Mouse (Mus musculus): ENCODE measurements around the gene Etv5. TPM values are rescaled to one million over a fixed set of nuclear protein-coding genes. Genes with fewer than 3 reads are reported as not detected.

Etv5 gene
- polyA plus RNA-seq, 1 experiment from 2014 or later: 37.5 TPM

DNA sequence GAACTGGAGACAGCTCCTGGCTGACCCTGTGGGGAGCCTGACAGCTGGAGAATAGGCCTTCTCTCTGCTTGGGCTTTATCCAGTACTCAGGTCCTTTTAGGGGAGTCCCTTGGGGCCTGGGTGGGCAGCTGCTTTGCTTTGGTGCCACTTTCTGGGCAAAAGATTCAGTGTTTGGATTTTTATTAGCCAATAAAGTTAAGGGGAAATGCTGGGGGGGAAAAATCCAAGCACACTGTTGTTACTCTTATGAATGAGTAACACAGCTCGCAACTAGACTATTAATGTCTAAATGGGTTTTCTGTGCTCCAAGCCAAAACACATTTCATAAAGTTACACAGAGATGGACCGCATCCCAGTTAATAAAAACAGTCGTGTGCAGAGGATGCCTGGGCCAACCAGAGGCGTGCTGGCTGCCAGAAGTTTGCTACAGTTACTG lies 98.3 kb downstream of the Etv5 start:
- no peak for ATAC-seq (ENCODE audit: low read depth)
- no peaks in the 10 kb centered on the region for H3K9me3 ChIP-seq (ENCODE audit: control insufficient read depth, low read length)
- H3K4me1 ChIP-seq (ENCODE audit: control insufficient read depth, insufficient read depth, low read length): no peaks in the 10 kb centered on the region
- no peak overlapping the region for H3K4me2 ChIP-seq (ENCODE audit: low read depth, low read length)
- no peak overlapping the region for H3K9ac ChIP-seq (ENCODE audit: low read depth, low read length)
- H3K27ac ChIP-seq (replicated peaks; ENCODE audit: low read depth, low read length): no peak overlapping the region
- H3K36me3 ChIP-seq (ENCODE audit: control insufficient read depth, insufficient read depth, low read length): no peaks in the 10 kb centered on the region
- peak; percentile 83 for DNase-seq (ENCODE audit: low spot score)
- H3K4me3 ChIP-seq (ENCODE audit: low read depth, low read length): no peak overlapping the region
- no peaks in the 10 kb centered on the region for H3K27me3 ChIP-seq (replicated peaks; ENCODE audit: control insufficient read depth, insufficient read depth, low read length)
- WGBS: 46% methylated on average over 4 of the region's 4 CpGs

DNA sequence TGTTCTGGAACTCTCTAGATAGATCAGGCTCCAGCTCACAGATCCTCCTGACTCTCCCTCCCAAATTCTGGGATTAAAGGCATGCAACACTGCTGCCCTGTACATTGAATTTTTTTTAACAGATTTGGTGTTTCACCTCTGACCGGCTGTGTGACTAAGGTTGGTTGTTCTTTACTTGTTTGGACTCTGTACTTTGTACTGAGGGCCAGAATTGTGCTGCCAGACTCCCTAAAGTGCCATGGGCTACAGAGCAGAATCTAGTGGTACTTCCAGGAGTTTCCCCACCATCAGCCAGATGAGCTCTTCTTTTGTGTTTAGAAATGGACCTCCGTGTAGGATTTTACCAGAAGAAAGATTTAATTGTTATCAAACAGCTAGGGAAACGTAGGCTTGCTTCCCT lies 103.7 kb downstream of the Etv5 start:
- Histone ChIP-seq H3K4me3 (ENCODE audit: low read depth, low read length) (no peak overlapping the region), H3K4me2 (ENCODE audit: low read depth, low read length) (no peak overlapping the region), H3K27me3 (replicated peaks; ENCODE audit: control insufficient read depth, insufficient read depth, low read length) (no peaks in the 10 kb centered on the region), H3K36me3 (ENCODE audit: control insufficient read depth, insufficient read depth, low read length) (no peaks in the 10 kb centered on the region), H3K9ac (ENCODE audit: low read depth, low read length) (no peak overlapping the region), H3K27ac (replicated peaks; ENCODE audit: low read depth, low read length) (no peak overlapping the region), H3K9me3 (ENCODE audit: control insufficient read depth, low read length) (peaks cover 16% of the 10 kb centered on the region; the same call in 1 of the 2 replicates), H3K4me1 (ENCODE audit: control insufficient read depth, insufficient read depth, low read length) (no peaks in the 10 kb centered on the region)
- ATAC-seq (ENCODE audit: low read depth) (no peak), DNase-seq (ENCODE audit: low spot score) (no peak)
- 73% methylated on average over 3 of the region's 3 CpGs for WGBS

Other genes starting within 250 kb of the Etv5 start
- 266 and 290 TPM in 2 replicates for gene Tra2b, start 173.7 kb downstream of the Etv5 start, polyA plus RNA-seq (2014; fragmentation: Nextera tagmentation; extraction: Ambion mirVana)
- gene Dgkg, start 217.5 kb upstream of the Etv5 start, polyA plus RNA-seq (2014; fragmentation: Nextera tagmentation; extraction: Ambion mirVana): 0.51 and 1.4 TPM in 2 replicates

Measured in embryonic facial prominence, embryonic 14.5 days (tissue).